ENCODE assay signal across 8 mouse cellular contexts in genomic region chr6:91728939-91729619, GRCm38 (mm10). TPM values are rescaled to one million over a fixed set of nuclear protein-coding genes. Genes with fewer than 3 reads are reported as not detected.
DNase-seq lines count a peak whose midpoint lies in the region; ATAC-seq and TF ChIP-seq lines count a peak whose summit lies in the region.

No protein-coding gene starts in this region.

- peak; percentile 17 for ATAC-seq in heart, postnatal 0 days (ENCODE audit: insufficient read depth, low read depth)
- peak; percentile 84 for ATAC-seq in liver, embryonic 16.5 days (ENCODE audit: low read depth)

- TF ChIP-seq CTCF in heart, postnatal 0 days (IDR thresholded peaks at IDR 0.05; ENCODE audit: low read depth), result no peak

- peaks cover 68% of the 10 kb centered on the region for H3K36me3 ChIP-seq in heart, postnatal 0 days (replicated peaks; ENCODE audit: control insufficient read depth, insufficient read depth, low read length)
- peaks cover 11% of the 10 kb centered on the region for H3K36me3 ChIP-seq in liver, embryonic 16.5 days (ENCODE audit: control insufficient read depth, insufficient read depth)

- no peak overlapping the region for H3K4me2 ChIP-seq in heart, postnatal 0 days (ENCODE audit: low read depth, low read length)
- no peak overlapping the region for H3K4me2 ChIP-seq in liver, embryonic 16.5 days (ENCODE audit: low read depth, low read length)

- no peaks in the 10 kb centered on the region for H3K27me3 ChIP-seq in heart, postnatal 0 days (ENCODE audit: control insufficient read depth, insufficient read depth, low read length)
- H3K27me3 ChIP-seq in liver, embryonic 16.5 days (ENCODE audit: control insufficient read depth, insufficient read depth, low read depth, low read length), result no peaks in the 10 kb centered on the region

- peak overlapping the region; percentile 68 for H3K27ac ChIP-seq in brown adipose tissue, adult 24 weeks (replicated peaks; ENCODE audit: low read depth, low read length)
- peak overlapping the region; percentile 52 for H3K27ac ChIP-seq in heart, postnatal 0 days (ENCODE audit: low read depth)
- no peak overlapping the region for H3K27ac ChIP-seq in liver, embryonic 16.5 days (ENCODE audit: low read length)

- 50% methylated on average over 6 of the region's 6 CpGs for WGBS in heart, postnatal 0 days
- WGBS in liver, embryonic 16.5 days (ENCODE audit: insufficient replicate concordance), result 62% methylated on average over 6 of the region's 6 CpGs

- H3K4me3 ChIP-seq in brown adipose tissue, adult 24 weeks (ENCODE audit: insufficient read depth, low read depth, low read length), result no peak overlapping the region
- no peak overlapping the region for H3K4me3 ChIP-seq in heart, postnatal 0 days (ENCODE audit: low read depth, low read length)
- H3K4me3 ChIP-seq in liver, embryonic 16.5 days (ENCODE audit: low read depth, low read length), result no peak overlapping the region

- H3K4me1 ChIP-seq in brown adipose tissue, adult 24 weeks (ENCODE audit: control insufficient read depth, insufficient read depth, insufficient read length, low read length), result peaks cover 34% of the 10 kb centered on the region
- peaks cover 15% of the 10 kb centered on the region for H3K4me1 ChIP-seq in heart, postnatal 0 days (ENCODE audit: control insufficient read depth, insufficient read depth)
- H3K4me1 ChIP-seq in liver, embryonic 16.5 days (ENCODE audit: control insufficient read depth, low read depth, low read length), result peaks cover 2% of the 10 kb centered on the region; the same call in 1 of the 2 replicates

- peak; percentile 32 for DNase-seq in embryo, embryonic 10 days (ENCODE audit: low spot score)
- DNase-seq in embryo, embryonic 10.5 days (ENCODE audit: low spot score), result no peak
- no peak for DNase-seq in heart, postnatal 0 days (ENCODE audit: low spot score)
- no peak for DNase-seq in right cerebral cortex, postnatal 4 days
- no peak for DNase-seq in B cell, adult 2 months
- DNase-seq in left cerebral cortex, adult 9 months (ENCODE audit: low spot score in 2 of 2), result no peak

- no peak for TF ChIP-seq EP300 in heart, postnatal 0 days (IDR thresholded peaks at IDR 0.05; ENCODE audit: low read depth)

- H3K9ac ChIP-seq in heart, postnatal 0 days (replicated peaks; ENCODE audit: low read depth, low read length), result no peak overlapping the region
- no peak overlapping the region for H3K9ac ChIP-seq in liver, embryonic 16.5 days (ENCODE audit: low read depth, low read length)

- H3K9me3 ChIP-seq in heart, postnatal 0 days (replicated peaks; ENCODE audit: control insufficient read depth, low read length), result no peaks in the 10 kb centered on the region
- H3K9me3 ChIP-seq in liver, embryonic 16.5 days (replicated peaks; ENCODE audit: control insufficient read depth, low read length), result no peaks in the 10 kb centered on the region

RNA-seq across cellular contexts. Expression of gene Slc6a6, which starts 45.2 kb away (rescaled TPM):
- 33.0 and 38.9 TPM in 2 replicates for polyA plus RNA-seq in brown adipose tissue, adult 24 weeks (2012; ENCODE audit: insufficient read depth, insufficient read length, missing spikeins)
- total RNA-seq in heart, postnatal 0 days (2014; rRNA removed; ENCODE audit: low replicate concordance), result 95.3 and 149 TPM in 2 replicates
- 87.4 and 116 TPM in 2 replicates for polyA plus RNA-seq in heart, postnatal 0 days (2015; fragmentation: Nextera tagmentation; extraction: Ambion mirVana)
- polyA plus RNA-seq in liver, embryonic 16.5 days (2015; fragmentation: Nextera tagmentation; extraction: Ambion mirVana), result 17.1 and 20.5 TPM in 2 replicates
